Mouse (Mus musculus) intestine, postnatal 0 days (tissue): ENCODE measurements around the gene Pdcd11. TPM values are rescaled to one million over a fixed set of nuclear protein-coding genes. Genes with fewer than 3 reads are reported as not detected.

ENCODE experiments used
- ATAC-seq: fragments of 200-750 bp; cut with Nextera tagmentation; 2 replicates; pipeline ENCODE4 v1.8.0; 2017; ENCODE audit warnings: mild to moderate bottlenecking, moderate TSS enrichment, moderate library complexity
- H3K27ac ChIP-seq: fragments of 300-500 bp; sonication (generic); 2 replicates; pipeline ENCODE4 v1.5.1; 2014; ENCODE audit warnings: mild to moderate bottlenecking, low read depth, low read length, moderate library complexity
- H3K27me3 ChIP-seq: fragments of 300-500 bp; sonication (generic); replicated peaks from 2 replicates; pipeline ENCODE4 v1.6.1; 2014; ENCODE audit warnings: low read length, mixed read lengths; ENCODE audit not compliant: control insufficient read depth, insufficient read depth
- H3K36me3 ChIP-seq: fragments of 300-500 bp; sonication (generic); 2 replicates; pipeline ENCODE4 v1.6.1; 2014; ENCODE audit warnings: mild to moderate bottlenecking, moderate library complexity; ENCODE audit not compliant: control insufficient read depth, insufficient read depth
- H3K4me1 ChIP-seq: fragments of 300-500 bp; sonication (generic); replicated peaks from 2 replicates; pipeline ENCODE4 v1.6.1; 2014; ENCODE audit warnings: antibody characterized with exemption, low read length, mixed read lengths; ENCODE audit not compliant: control insufficient read depth, insufficient read depth
- H3K4me2 ChIP-seq: fragments of 300-500 bp; sonication (generic); replicated peaks from 2 replicates; pipeline ENCODE4 v1.6.1; 2014; ENCODE audit warnings: low read depth, mild to moderate bottlenecking, moderate library complexity
- H3K4me3 ChIP-seq: fragments of 300-500 bp; sonication (generic); 2 replicates; pipeline ENCODE4 v1.5.1; 2014; ENCODE audit warnings: low read depth, low read length
- H3K9ac ChIP-seq: fragments of 300-500 bp; sonication (generic); 2 replicates; pipeline ENCODE4 v1.6.1; 2014; ENCODE audit warnings: mild to moderate bottlenecking, low read depth, low read length
- H3K9me3 ChIP-seq: fragments of 300-500 bp; sonication (generic); 2 replicates; pipeline ENCODE4 v1.6.1; 2016; ENCODE audit warnings: mixed run types; ENCODE audit not compliant: control insufficient read depth
- CTCF ChIP-seq: sonication (generic); IDR thresholded peaks from 2 replicates; pipeline ENCODE4 v1.5.1; 2016; ENCODE audit warnings: low read depth, mild to moderate bottlenecking, control low read depth, antibody characterized with exemption, moderate library complexity
- WGBS: fragments of 180-500 bp; shearing (Covaris S2); extraction: QIAGEN DNeasy Blood & Tissue Kit; methylation state at CpG from one replicate; pipeline ENCODE4 v1.1.7; 2014; 5-methylcytosine and 5-hydroxymethylcytosine counted together
- polyA plus RNA-seq: library from polyadenylated mRNA; unstranded; fragments of >200 nt; fragmentation: Nextera tagmentation; extraction: Ambion mirVana; gene quantifications from 2 replicates; pipeline ENCODE4 v1.2.1, GENCODE M21; 2015

Pdcd11 gene
- polyA plus RNA-seq, 1 experiment from 2014 or later, result 4.3 TPM

- WGBS, result 26% methylated on average over 11 of the region's 11 CpGs
- no peak; the same call in 1 of the 2 replicates for ATAC-seq
- TF ChIP-seq CTCF, result peak; percentile 87
These were observed 78.3 kb downstream of the Pdcd11 start for GRCm38 (mm10) chr19:47168793-47169412.

GRCm38 (mm10) chr19:47174515-47174914 is 83.9 kb downstream of the Pdcd11 start:
- Histone ChIP-seq H3K4me3 (no peak overlapping the region), H3K9ac (no peak overlapping the region), H3K4me2 (no peak overlapping the region), H3K36me3 (no peaks in the 10 kb centered on the region), H3K27ac (no peak overlapping the region), H3K4me1 (0 out of 2 replicates have a peak, but pooled peaks cover 3% of the 10 kb centered on the region), H3K9me3 (no peaks in the 10 kb centered on the region), H3K27me3 (peaks cover 19% of the 10 kb centered on the region)
- ATAC-seq, result no peak
- peak; percentile 72 for TF ChIP-seq CTCF
- WGBS, result 58% methylated on average over 3 of the region's 3 CpGs

More at GRCm38 (mm10) chr19:47168793-47169412, 78.3 kb downstream of the Pdcd11 start:
- no peaks in the 10 kb centered on the region for H3K9me3 ChIP-seq
- H3K27me3 ChIP-seq, result no peaks in the 10 kb centered on the region; the same call in 1 of the 2 replicates
- H3K4me2 ChIP-seq, result peak overlapping the region; percentile 63
- H3K4me1 ChIP-seq, result no peaks in the 10 kb centered on the region
- H3K9ac ChIP-seq, result no peak overlapping the region
- peak overlapping the region; percentile 26; the same call in 1 of the 2 replicates for H3K4me3 ChIP-seq
- no peak overlapping the region for H3K27ac ChIP-seq
- no peaks in the 10 kb centered on the region for H3K36me3 ChIP-seq

- Histone ChIP-seq H3K4me3 (no peak overlapping the region), H3K27me3 (peaks cover 25% of the 10 kb centered on the region), H3K27ac (no peak overlapping the region), H3K9ac (no peak overlapping the region), H3K4me1 (0 out of 2 replicates have a peak, but pooled peaks cover 3% of the 10 kb centered on the region), H3K4me2 (no peak overlapping the region), H3K36me3 (no peaks in the 10 kb centered on the region), H3K9me3 (no peaks in the 10 kb centered on the region)
- no peak for ATAC-seq
- peak; percentile 49 for TF ChIP-seq CTCF
- 72% methylated on average over 2 of the region's 2 CpGs for WGBS
These were observed 84.9 kb downstream of the Pdcd11 start for GRCm38 (mm10) chr19:47175472-47175871.

GRCm38 (mm10) chr19:47176916-47177505 is 86.4 kb downstream of the Pdcd11 start:
- Histone ChIP-seq H3K4me1 (0 out of 2 replicates have a peak, but pooled peaks cover 3% of the 10 kb centered on the region), H3K4me2 (no peak overlapping the region), H3K9ac (no peak overlapping the region), H3K4me3 (no peak overlapping the region), H3K9me3 (no peaks in the 10 kb centered on the region), H3K36me3 (no peaks in the 10 kb centered on the region), H3K27me3 (peaks cover 25% of the 10 kb centered on the region), H3K27ac (no peak overlapping the region)
- TF ChIP-seq CTCF, result no peak
- ATAC-seq, result no peak
- 73% methylated on average over 2 of the region's 2 CpGs for WGBS

GRCm38 (mm10) chr19:47178001-47178400 is 87.4 kb downstream of the Pdcd11 start:
- Histone ChIP-seq H3K4me3 (peak overlapping the region; percentile 69), H3K9me3 (no peaks in the 10 kb centered on the region), H3K4me1 (0 out of 2 replicates have a peak, but pooled peaks cover 3% of the 10 kb centered on the region), H3K4me2 (peak overlapping the region; percentile 99), H3K27me3 (peaks cover 25% of the 10 kb centered on the region), H3K27ac (no peak overlapping the region), H3K36me3 (no peaks in the 10 kb centered on the region), H3K9ac (no peak overlapping the region)
- peak; percentile 76 for TF ChIP-seq CTCF
- WGBS, result 32% methylated on average over 10 of the region's 10 CpGs
- ATAC-seq, result no peak

- Histone ChIP-seq H3K9ac (peak within 1 kb of the TSS; percentile 52), H3K4me1 (0 out of 2 replicates have a peak, but pooled peaks cover 3% of the 10 kb centered on the region), H3K9me3 (no peaks in the 10 kb centered on the region), H3K27me3 (peaks cover 25% of the 10 kb centered on the region), H3K4me3 (peak within 1 kb of the TSS; percentile 69), H3K27ac (no peak within 1 kb of the TSS), H3K4me2 (peak within 1 kb of the TSS; percentile 99), H3K36me3 (no peaks in the 10 kb centered on the region)
- under 1% methylated on average over 95 of the region's 98 CpGs for WGBS
- TF ChIP-seq CTCF, result no peak
- ATAC-seq, result peak; percentile 60
These were observed 88.1 kb downstream of the Pdcd11 start, which contains the start of gene Neurl1a for GRCm38 (mm10) chr19:47178431-47179271. TSS of gene Neurl1a (plus strand) at chr19:47178820.
